Mouse (Mus musculus) limb, embryonic 14.5 days (tissue): ENCODE data around the gene Padi4. TPM values are rescaled to one million over a fixed set of nuclear protein-coding genes. Genes with fewer than 3 reads are reported as not detected.
A peak's percentile ranks its signal among the peaks of the same experiment; 100 is the strongest.

ENCODE experiments used
- ATAC-seq: fragments of 200-750 bp; cut with Nextera tagmentation; 2 replicates; pipeline ENCODE4 v1.8.0; 2017; ENCODE audit warnings: low read depth, moderate number of reproducible peaks, moderate TSS enrichment; ENCODE audit not compliant: low FRiP score
- DNase-seq: peaks from one replicate; pipeline ENCODE4 v3.0.0-alpha.2; 2015; ENCODE audit warnings: low spot score
- H3K27ac ChIP-seq: fragments of 300-500 bp; sonication (generic); replicated peaks from 2 replicates; pipeline ENCODE4 v1.5.1; 2014; ENCODE audit warnings: low read depth, mild to moderate bottlenecking, low read length, moderate library complexity, mixed read lengths
- H3K27me3 ChIP-seq: fragments of 300-500 bp; sonication (generic); 2 replicates; pipeline ENCODE4 v1.6.1; 2014; ENCODE audit warnings: low read length, mixed read lengths; ENCODE audit not compliant: control insufficient read depth, insufficient read depth
- H3K36me3 ChIP-seq: fragments of 300-500 bp; sonication (generic); 2 replicates; pipeline ENCODE4 v1.6.1; 2014; ENCODE audit warnings: mild to moderate bottlenecking, low read length, moderate library complexity, mixed read lengths; ENCODE audit not compliant: control insufficient read depth, insufficient read depth
- H3K4me1 ChIP-seq: fragments of 300-500 bp; sonication (generic); 2 replicates; pipeline ENCODE4 v1.6.1; 2014; ENCODE audit warnings: antibody characterized with exemption, low read length, mixed read lengths; ENCODE audit not compliant: control insufficient read depth, insufficient read depth
- H3K4me2 ChIP-seq: fragments of 300-500 bp; sonication (generic); replicated peaks from 2 replicates; pipeline ENCODE4 v1.6.1; 2014; ENCODE audit warnings: low read depth, mild to moderate bottlenecking, low read length, moderate library complexity; ENCODE audit not compliant: severe bottlenecking
- H3K4me3 ChIP-seq: fragments of 300-500 bp; sonication (generic); replicated peaks from 2 replicates; pipeline ENCODE4 v1.5.1; 2014; ENCODE audit warnings: low read length
- H3K9ac ChIP-seq: fragments of 300-500 bp; sonication (generic); 2 replicates; pipeline ENCODE4 v1.6.1; 2014; ENCODE audit warnings: mild to moderate bottlenecking, low read depth, low read length, moderate library complexity; ENCODE audit not compliant: severe bottlenecking
- H3K9me3 ChIP-seq: fragments of 300-500 bp; sonication (generic); 2 replicates; pipeline ENCODE4 v1.6.1; 2016; ENCODE audit warnings: low read length; ENCODE audit not compliant: control insufficient read depth
- POLR2A ChIP-seq: fragments of 200-500 bp; IDR thresholded peaks from 2 replicates; pipeline ENCODE4 v1.8.0; 2012; ENCODE audit warnings: inconsistent platforms, mild to moderate bottlenecking, moderate library complexity, borderline replicate concordance; ENCODE audit not compliant: insufficient read depth, insufficient read length; ENCODE audit errors: extremely low read depth
- WGBS: fragments of 180-500 bp; shearing (Covaris S2); extraction: QIAGEN DNeasy Blood & Tissue Kit; methylation state at CpG from one replicate; pipeline ENCODE4 v1.1.7; 2014; 5-methylcytosine and 5-hydroxymethylcytosine counted together
- polyA plus RNA-seq, 2 experiments: library from polyadenylated mRNA; depleted of rRNA in 1 of 2; stranded (reverse) in 1 of 2; unstranded in 1 of 2; fragments of >200 nt; fragmentation: Nextera tagmentation in 1 of 2; extraction: Ambion mirVana in 1 of 2; gene quantifications; 2 replicates each; pipeline versions ENCODE4 v1.2.1 to v1.2.3; 2012 to 2014

Gene Padi4
- polyA plus RNA-seq, 2 experiments: 0.11 TPM; not detected in 1

DNA sequence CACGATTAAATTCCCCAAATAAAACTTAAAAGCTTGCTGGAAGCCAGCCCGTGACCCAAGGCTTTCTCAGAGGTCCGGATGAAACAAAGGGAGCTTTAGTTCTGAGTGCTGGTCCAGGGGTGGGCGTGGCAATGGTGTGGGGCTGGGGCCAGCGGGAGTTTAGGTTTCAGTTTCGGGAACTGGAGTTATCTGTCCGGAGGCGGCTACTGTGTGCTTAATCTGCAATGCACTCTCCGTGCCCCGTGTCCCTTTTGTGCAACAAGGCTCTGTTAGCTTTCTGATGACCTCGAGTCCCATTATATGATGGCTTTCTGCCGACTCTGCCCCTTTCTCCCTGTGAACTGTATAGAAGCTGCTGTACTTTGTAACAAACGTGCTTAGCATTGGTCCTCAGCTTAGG lies 3.6 kb downstream of the Padi4 start:
- H3K27me3 ChIP-seq: no peaks in the 10 kb centered on the region
- H3K9me3 ChIP-seq: no peaks in the 10 kb centered on the region
- H3K4me2 ChIP-seq: peak overlapping the region; percentile 30
- no peak overlapping the region for H3K27ac ChIP-seq
- 14% methylated on average over 13 of the region's 13 CpGs for WGBS
- no peaks in the 10 kb centered on the region for H3K4me1 ChIP-seq
- peak overlapping the region; percentile 21 for H3K4me3 ChIP-seq
- no peaks in the 10 kb centered on the region for H3K36me3 ChIP-seq
- DNase-seq (no peak), ATAC-seq (no peak)
- TF ChIP-seq POLR2A: no peak
- H3K9ac ChIP-seq: no peak overlapping the region

GRCm38 (mm10) chr4:140768973-140769372 lies 5.1 kb downstream of the Padi4 start:
- TF ChIP-seq POLR2A: no peak
- Histone ChIP-seq H3K4me3 (no peak overlapping the region), H3K4me1 (no peaks in the 10 kb centered on the region), H3K9ac (no peak overlapping the region), H3K27ac (no peak overlapping the region), H3K36me3 (no peaks in the 10 kb centered on the region), H3K4me2 (no peak overlapping the region), H3K27me3 (no peaks in the 10 kb centered on the region), H3K9me3 (no peaks in the 10 kb centered on the region)
- ATAC-seq: no peak; the same call in 1 of the 2 replicates
- WGBS: 71% methylated on average over 5 of the region's 5 CpGs
- no peak for DNase-seq

GRCm38 (mm10) chr4:140765936-140766335 lies 8.1 kb downstream of the Padi4 start:
- TF ChIP-seq POLR2A: no peak
- Histone ChIP-seq H3K27me3 (no peaks in the 10 kb centered on the region), H3K4me1 (no peaks in the 10 kb centered on the region), H3K4me2 (no peak overlapping the region), H3K9ac (no peak overlapping the region), H3K9me3 (no peaks in the 10 kb centered on the region), H3K27ac (no peak overlapping the region), H3K36me3 (no peaks in the 10 kb centered on the region), H3K4me3 (no peak overlapping the region)
- WGBS: 88% methylated on average over 3 of the region's 3 CpGs
- no peak for ATAC-seq
- no peak for DNase-seq

GRCm38 (mm10) chr4:140763158-140763557 lies 10.9 kb downstream of the Padi4 start:
- TF ChIP-seq POLR2A: no peak
- peak; percentile 50 for DNase-seq
- Histone ChIP-seq H3K9me3 (no peaks in the 10 kb centered on the region), H3K9ac (no peak overlapping the region), H3K4me1 (no peaks in the 10 kb centered on the region), H3K4me2 (no peak overlapping the region), H3K4me3 (no peak overlapping the region), H3K27ac (no peak overlapping the region), H3K27me3 (no peaks in the 10 kb centered on the region), H3K36me3 (no peaks in the 10 kb centered on the region)
- no peak for ATAC-seq
- WGBS: 9% methylated on average over 9 of the region's 9 CpGs

DNA sequence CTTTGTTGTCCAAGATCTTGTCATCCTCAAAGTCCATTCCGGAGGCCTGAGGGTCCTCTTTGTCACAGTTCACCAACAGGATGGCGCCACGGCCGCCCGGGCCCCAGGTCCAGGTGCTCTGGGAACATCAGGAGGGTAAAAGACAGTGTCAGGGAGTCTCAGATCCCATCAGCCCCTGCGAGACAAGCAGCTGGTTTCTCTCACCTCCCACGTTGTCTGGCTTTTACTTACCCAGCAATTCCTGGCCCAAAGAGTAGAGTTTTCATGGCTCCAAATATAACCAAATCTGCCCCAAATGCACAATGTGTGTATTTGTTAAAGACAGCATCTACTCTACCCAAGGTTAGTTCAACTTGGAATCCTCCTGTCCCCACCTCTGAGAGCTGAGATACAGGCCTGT lies 12.4 kb downstream of the Padi4 start:
- no peak overlapping the region for H3K4me3 ChIP-seq
- ATAC-seq (no peak), DNase-seq (no peak)
- H3K36me3 ChIP-seq: no peaks in the 10 kb centered on the region
- H3K4me1 ChIP-seq: no peaks in the 10 kb centered on the region
- no peak overlapping the region for H3K4me2 ChIP-seq
- WGBS: 79% methylated on average over 7 of the region's 7 CpGs
- no peak for TF ChIP-seq POLR2A
- no peaks in the 10 kb centered on the region for H3K27me3 ChIP-seq
- no peaks in the 10 kb centered on the region for H3K9me3 ChIP-seq
- H3K27ac ChIP-seq: no peak overlapping the region
- no peak overlapping the region for H3K9ac ChIP-seq

DNA sequence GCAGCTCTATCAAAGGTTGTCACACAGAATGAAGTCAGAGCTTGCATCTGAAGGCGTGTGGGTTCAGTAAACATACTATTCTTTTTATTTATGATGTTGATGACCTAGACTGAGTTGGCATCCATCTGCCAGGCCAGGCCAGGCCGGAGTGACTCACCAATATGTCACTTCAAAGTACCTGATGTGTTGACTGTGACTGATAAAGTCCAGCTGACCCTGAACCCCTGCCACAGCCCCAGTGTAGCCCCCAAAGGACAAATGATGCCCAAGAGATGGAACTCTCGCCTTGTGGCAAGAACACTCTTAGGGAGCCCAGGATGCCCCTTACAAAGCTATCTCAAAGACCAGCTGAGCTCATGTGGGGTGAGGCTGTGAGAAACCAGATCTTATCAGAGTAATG lies 18.2 kb downstream of the Padi4 start:
- no peak for TF ChIP-seq POLR2A
- Histone ChIP-seq H3K9me3 (no peaks in the 10 kb centered on the region), H3K4me3 (no peak overlapping the region), H3K9ac (no peak overlapping the region), H3K27ac (no peak overlapping the region), H3K36me3 (no peaks in the 10 kb centered on the region), H3K4me1 (no peaks in the 10 kb centered on the region), H3K4me2 (no peak overlapping the region), H3K27me3 (no peaks in the 10 kb centered on the region)
- DNase-seq (no peak), ATAC-seq (no peak)
- WGBS: 77% methylated on average over 3 of the region's 3 CpGs
